Mouse (Mus musculus) frontal cortex, adult 2 months (tissue): ENCODE measurements around the gene Crygb. TPM values are rescaled to one million over a fixed set of nuclear protein-coding genes. Genes with fewer than 3 reads are reported as not detected.
A peak's percentile ranks its signal among the peaks of the same experiment; 100 is the strongest.

ENCODE experiments used
- DNase-seq, 2 experiments: peaks; one replicate each; pipeline ENCODE4 v3.0.0; 2022; ENCODE audit warnings: low spot score in 1 of 2; ENCODE audit errors: extremely low spot score in 1 of 2
- polyA plus RNA-seq: library from polyadenylated mRNA; depleted of rRNA; stranded (reverse); fragments of >200 nt; gene quantifications from 2 replicates; pipeline ENCODE4 v1.2.3, GENCODE M21; 2012; rRNA removed

Gene Crygb
- polyA plus RNA-seq = not detected in 2 replicates

GRCm38 (mm10) chr1:65082188-65082587 is at the start of gene Crygb:
TSS of gene Crygb (minus strand) at chr1:65082288.
- no peak for DNase-seq

- DNase-seq = no peak
Observed at GRCm38 (mm10) chr1:65131671-65132070, 49.6 kb upstream of the Crygb start.

- no peak for DNase-seq
Observed at GRCm38 (mm10) chr1:65130226-65130625, 48.1 kb upstream of the Crygb start.

GRCm38 (mm10) chr1:65129634-65130180 is 47.6 kb upstream of the Crygb start:
- DNase-seq = no peak

GRCm38 (mm10) chr1:65122574-65123372 is 40.7 kb upstream of the Crygb start, which contains the start of gene D630023F18Rik:
TSS of gene D630023F18Rik (minus strand) at chr1:65123214.
- DNase-seq = peak; percentile 12 to 55

- no peak for DNase-seq
Observed at GRCm38 (mm10) chr1:65119438-65119837, 37.4 kb upstream of the Crygb start, which contains the start of gene Gm28845. TSS of gene Gm28845 (minus strand) at chr1:65119558.

- no peak for DNase-seq
Observed at GRCm38 (mm10) chr1:65118150-65118913, 36.2 kb upstream of the Crygb start.

GRCm38 (mm10) chr1:65113536-65114172 is 31.6 kb upstream of the Crygb start:
- DNase-seq = no peak

- DNase-seq = no peak
Observed at GRCm38 (mm10) chr1:65112807-65113196, 30.7 kb upstream of the Crygb start.

- DNase-seq = peak; percentile 30 to 90
Observed at GRCm38 (mm10) chr1:65112031-65112806, 30.1 kb upstream of the Crygb start.

- DNase-seq = no peak
Observed at GRCm38 (mm10) chr1:65109756-65110435, 27.8 kb upstream of the Crygb start.

GRCm38 (mm10) chr1:65109196-65109595 is 27.1 kb upstream of the Crygb start:
- no peak for DNase-seq

- no peak for DNase-seq
Observed at GRCm38 (mm10) chr1:65107654-65108279, 25.7 kb upstream of the Crygb start.

GRCm38 (mm10) chr1:65103273-65103672 is 21.2 kb upstream of the Crygb start, which contains the start of gene Cryga:
TSS of gene Cryga (minus strand) at chr1:65103373.
- DNase-seq = no peak

GRCm38 (mm10) chr1:65096953-65097352 is 14.9 kb upstream of the Crygb start:
- DNase-seq = no peak

- peak in 1 of 2 experiments; percentile 7 for DNase-seq
Observed at GRCm38 (mm10) chr1:65091566-65091965, 9.5 kb upstream of the Crygb start.

- DNase-seq = no peak
Observed at GRCm38 (mm10) chr1:65090370-65090769, 8.3 kb upstream of the Crygb start.

GRCm38 (mm10) chr1:65088567-65089356 is 6.7 kb upstream of the Crygb start:
- no peak for DNase-seq
